Mouse (Mus musculus) G1E (cell line): Measurements from ENCODE around the gene Dync1h1. TPM values are rescaled to one million over a fixed set of nuclear protein-coding genes. Genes with fewer than 3 reads are reported as not detected.

Experiments used
- ATAC-seq: 2 replicates; pipeline ENCODE4 v1.8.0; 2016; ENCODE audit warnings: mild to moderate bottlenecking; ENCODE audit not compliant: insufficient number of reproducible peaks, poor library complexity, low FRiP score, severe bottlenecking; ENCODE audit errors: extremely low read depth
- DNase-seq: peaks from one replicate; pipeline ENCODE4 v3.0.0; 2012; ENCODE audit warnings: low spot score
- H3K27me3 ChIP-seq: 2 replicates; pipeline ENCODE4 v1.6.1; 2012; ENCODE audit warnings: mild to moderate bottlenecking, low read length, inconsistent platforms; ENCODE audit not compliant: insufficient read depth
- H3K36me3 ChIP-seq: replicated peaks from 2 replicates; pipeline ENCODE3; 2012; ENCODE audit warnings: mild to moderate bottlenecking, inconsistent platforms
- H3K4me1 ChIP-seq: 2 replicates; pipeline ENCODE4 v1.6.1; 2012; ENCODE audit warnings: low read depth, low read length, inconsistent platforms, mixed read lengths; ENCODE audit not compliant: insufficient read depth
- H3K4me3 ChIP-seq: 2 replicates; pipeline ENCODE4 v1.5.1; 2012; ENCODE audit warnings: low read depth, mild to moderate bottlenecking, inconsistent platforms, low read length, moderate library complexity, mixed read lengths
- H3K9me3 ChIP-seq: replicated peaks from 2 replicates; pipeline ENCODE4 v1.6.1; 2012; ENCODE audit warnings: inconsistent platforms
- CTCF ChIP-seq: IDR thresholded peaks from 2 replicates; pipeline ENCODE4 v1.5.1; 2012; ENCODE audit warnings: low read depth, low read length, inconsistent platforms, mixed read lengths
- GATA1 ChIP-seq: IDR thresholded peaks from 2 replicates; pipeline ENCODE4 v1.6.1; 2012; ENCODE audit warnings: borderline replicate concordance, low read length, inconsistent platforms, mixed read lengths
- GATA2 ChIP-seq: IDR thresholded peaks from 2 replicates; pipeline ENCODE4 v1.6.1; 2012; ENCODE audit warnings: low read depth, low read length, inconsistent platforms, borderline replicate concordance
- POLR2AphosphoS5 ChIP-seq: IDR thresholded peaks from 2 replicates; pipeline ENCODE4 v1.6.1; 2012; ENCODE audit warnings: low read depth, low read length, inconsistent platforms; ENCODE audit not compliant: insufficient replicate concordance
- TAL1 ChIP-seq: conservative IDR thresholded peaks from 2 replicates; pipeline ENCODE4 v1.6.1; 2012; ENCODE audit warnings: low read depth, low read length, inconsistent platforms, mixed read lengths
- polyA plus RNA-seq: library from polyadenylated mRNA; stranded (reverse); fragments of >175 nt; gene quantifications from 2 replicates; pipeline ENCODE4 v1.2.3, GENCODE M21; 2012
- total RNA-seq, 2 experiments: library from RNA; stranded (forward) in 1 of 2; stranded (reverse) in 1 of 2; fragments of 200-1000 nt in 1 of 2; fragments of >200 nt in 1 of 2; fragmentation: Nextera tagmentation in 1 of 2; gene quantifications; 2 replicates each; pipeline ENCODE4 v1.2.3; 2014 to 2017

Gene Dync1h1
- total and polyA plus RNA-seq, 3 experiments = 112 to 344 (median 251) TPM

- no peaks in the 10 kb centered on the region for H3K9me3 ChIP-seq
- H3K4me1 ChIP-seq = no peaks in the 10 kb centered on the region
- H3K36me3 ChIP-seq = peaks cover 100% of the 10 kb centered on the region
- no peak overlapping the region for H3K4me3 ChIP-seq
- no peaks in the 10 kb centered on the region for H3K27me3 ChIP-seq
- DNase-seq (no peak), ATAC-seq (no peak)
- TF ChIP-seq CTCF = no peak
- no peak for TF ChIP-seq GATA1
- no peak for TF ChIP-seq POLR2AphosphoS5
- no peak for TF ChIP-seq TAL1
- TF ChIP-seq GATA2 = no peak
Measured at GRCm38 (mm10) chr12:110630056-110630455, 28.8 kb downstream of the Dync1h1 start.

- DNase-seq (no peak), ATAC-seq (no peak)
- Histone ChIP-seq H3K4me3 (no peak overlapping the region), H3K4me1 (no peaks in the 10 kb centered on the region), H3K36me3 (peaks cover 100% of the 10 kb centered on the region), H3K27me3 (no peaks in the 10 kb centered on the region), H3K9me3 (no peaks in the 10 kb centered on the region)
- no peak for TF ChIP-seq GATA1
- TF ChIP-seq POLR2AphosphoS5 = no peak
- TF ChIP-seq CTCF = no peak
Measured at GRCm38 (mm10) chr12:110636293-110636692, 35.0 kb downstream of the Dync1h1 start.

GRCm38 (mm10) chr12:110637507-110638114 is 36.4 kb downstream of the Dync1h1 start:
- no peaks in the 10 kb centered on the region for H3K9me3 ChIP-seq
- peaks cover 100% of the 10 kb centered on the region for H3K36me3 ChIP-seq
- no peaks in the 10 kb centered on the region for H3K4me1 ChIP-seq
- DNase-seq (no peak), ATAC-seq (no peak)
- H3K27me3 ChIP-seq = no peaks in the 10 kb centered on the region
- H3K4me3 ChIP-seq = no peak overlapping the region
- TF ChIP-seq CTCF = no peak
- TF ChIP-seq GATA2 = no peak

- no peak for ATAC-seq
- H3K36me3 ChIP-seq = peaks cover 93% of the 10 kb centered on the region
- H3K4me3 ChIP-seq = no peak overlapping the region; the same call in 1 of the 2 replicates
- H3K4me1 ChIP-seq = no peaks in the 10 kb centered on the region
- no peak for DNase-seq
- H3K9me3 ChIP-seq = no peaks in the 10 kb centered on the region
- TF ChIP-seq GATA1 = no peak
- no peak for TF ChIP-seq POLR2AphosphoS5
- no peak for TF ChIP-seq TAL1
- no peak for TF ChIP-seq GATA2
- no peak for TF ChIP-seq CTCF
- no peaks in the 10 kb centered on the region; the same call in 1 of the 2 replicates for H3K27me3 ChIP-seq
Measured at GRCm38 (mm10) chr12:110650241-110650641, 49.0 kb downstream of the Dync1h1 start.

GRCm38 (mm10) chr12:110651464-110651863 is 50.2 kb downstream of the Dync1h1 start:
- H3K4me1 ChIP-seq = peaks cover 3% of the 10 kb centered on the region; the same call in 1 of the 2 replicates
- DNase-seq (no peak), ATAC-seq (no peak)
- H3K27me3 ChIP-seq = no peaks in the 10 kb centered on the region; the same call in 1 of the 2 replicates
- H3K4me3 ChIP-seq = no peak overlapping the region
- H3K36me3 ChIP-seq = peaks cover 94% of the 10 kb centered on the region
- no peak for TF ChIP-seq POLR2AphosphoS5
- no peak for TF ChIP-seq CTCF
- no peak for TF ChIP-seq GATA1
- no peak for TF ChIP-seq TAL1
- TF ChIP-seq GATA2 = no peak
- no peaks in the 10 kb centered on the region for H3K9me3 ChIP-seq

GRCm38 (mm10) chr12:110661746-110662145 is 60.5 kb downstream of the Dync1h1 start:
- Histone ChIP-seq H3K4me1 (no peaks in the 10 kb centered on the region; the same call in 1 of the 2 replicates), H3K4me3 (no peak overlapping the region), H3K9me3 (no peaks in the 10 kb centered on the region), H3K36me3 (peaks cover 99% of the 10 kb centered on the region), H3K27me3 (no peaks in the 10 kb centered on the region; the same call in 1 of the 2 replicates)
- TF ChIP-seq POLR2AphosphoS5 = no peak
- TF ChIP-seq CTCF = no peak
- no peak for TF ChIP-seq GATA2
- TF ChIP-seq TAL1 = no peak
- no peak for TF ChIP-seq GATA1
- ATAC-seq = no peak
- no peak for DNase-seq

GRCm38 (mm10) chr12:110667466-110668077 is 66.3 kb downstream of the Dync1h1 start:
- H3K9me3 ChIP-seq = no peaks in the 10 kb centered on the region
- H3K36me3 ChIP-seq = peaks cover 84% of the 10 kb centered on the region
- no peak for DNase-seq
- ATAC-seq = no peak
- no peaks in the 10 kb centered on the region; the same call in 1 of the 2 replicates for H3K4me1 ChIP-seq
- no peak overlapping the region for H3K4me3 ChIP-seq
- no peaks in the 10 kb centered on the region for H3K27me3 ChIP-seq
- TF ChIP-seq GATA2 = no peak
- no peak for TF ChIP-seq TAL1
- no peak for TF ChIP-seq CTCF
- TF ChIP-seq GATA1 = no peak
- no peak for TF ChIP-seq POLR2AphosphoS5
